Mouse (Mus musculus): Measurements from ENCODE around the gene Mex3d.

Gene Mex3d

GRCm38 (mm10) chr10:80385811-80386734 is 1.4 kb downstream of the Mex3d start:
- no peak for DNase-seq

- no peak for DNase-seq
Observed at GRCm38 (mm10) chr10:80385310-80385709, 2.1 kb downstream of the Mex3d start.

GRCm38 (mm10) chr10:80384709-80385108 is 2.8 kb downstream of the Mex3d start:
- DNase-seq, result no peak

GRCm38 (mm10) chr10:80384115-80384639 is 3.3 kb downstream of the Mex3d start:
- no peak for DNase-seq

- DNase-seq, result no peak
Observed at GRCm38 (mm10) chr10:80383431-80383830, 4.0 kb downstream of the Mex3d start.

- no peak for DNase-seq
Observed at GRCm38 (mm10) chr10:80382641-80383365, 4.7 kb downstream of the Mex3d start.

GRCm38 (mm10) chr10:80377716-80378115 is 9.7 kb downstream of the Mex3d start:
- DNase-seq, result no peak

GRCm38 (mm10) chr10:80376160-80376559 is 11.3 kb downstream of the Mex3d start:
- DNase-seq, result peak; percentile 92 to 93

GRCm38 (mm10) chr10:80374063-80374462 is 13.4 kb downstream of the Mex3d start:
- peak; percentile 90 for DNase-seq

- no peak for DNase-seq
Observed at GRCm38 (mm10) chr10:80372706-80373105, 14.8 kb downstream of the Mex3d start.

GRCm38 (mm10) chr10:80371983-80372382 is 15.5 kb downstream of the Mex3d start:
- DNase-seq, result no peak

GRCm38 (mm10) chr10:80371411-80371966 is 16.0 kb downstream of the Mex3d start:
- DNase-seq, result peak; percentile 62 to 79

- no peak for DNase-seq
Observed at GRCm38 (mm10) chr10:80369995-80370747, 17.3 kb downstream of the Mex3d start.

GRCm38 (mm10) chr10:80368392-80368791 is 19.1 kb downstream of the Mex3d start:
- DNase-seq, result no peak

GRCm38 (mm10) chr10:80367954-80368353 is 19.5 kb downstream of the Mex3d start:
- DNase-seq, result no peak

GRCm38 (mm10) chr10:80365736-80366135 is 21.7 kb downstream of the Mex3d start:
- DNase-seq, result no peak

GRCm38 (mm10) chr10:80363734-80364133 is 23.7 kb downstream of the Mex3d start:
- DNase-seq, result no peak

- DNase-seq, result peak; percentile 75 to 80
Observed at GRCm38 (mm10) chr10:80357994-80358639, 29.3 kb downstream of the Mex3d start.

GRCm38 (mm10) chr10:80357336-80357735 is 30.1 kb downstream of the Mex3d start:
- DNase-seq, result no peak

- DNase-seq, result peak in 1 of 2 experiments; percentile 57
Observed at GRCm38 (mm10) chr10:80356737-80357136, 30.7 kb downstream of the Mex3d start.

- DNase-seq, result peak; percentile 72 to 84
Observed at GRCm38 (mm10) chr10:80356001-80356682, 31.3 kb downstream of the Mex3d start, which contains the start of gene Plk5. Gene Plk5 (plus strand): TSS chr10:80356459.
